Mouse (Mus musculus): ENCODE measurements around the gene Zfp131. TPM values are rescaled to one million over a fixed set of nuclear protein-coding genes. Genes with fewer than 3 reads are reported as not detected.

Gene Zfp131
- polyA plus RNA-seq, 1 experiment = 6.5 TPM

DNA sequence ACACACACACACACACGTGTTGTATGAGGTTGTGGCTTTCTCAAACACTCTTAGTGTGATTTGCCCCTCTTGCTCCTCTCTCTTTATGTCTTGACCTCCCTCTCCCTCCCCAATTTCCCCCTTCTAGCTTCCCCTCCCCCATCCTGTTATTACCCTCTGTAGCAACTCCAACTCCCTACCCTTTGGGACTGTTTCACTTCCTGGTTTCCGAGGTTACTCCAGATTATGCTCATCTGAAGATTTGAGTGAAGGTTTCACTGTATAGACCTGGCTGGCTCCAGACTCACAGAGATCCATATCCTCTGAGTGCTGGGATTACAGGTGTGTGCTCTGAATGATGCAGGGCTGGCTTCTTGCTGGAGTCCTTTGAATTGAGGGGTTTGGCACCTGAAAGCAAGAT lies 18.2 kb upstream of the Zfp131 start:
- TF ChIP-seq CTCF (IDR thresholded peaks at IDR 0.05; ENCODE audit: insufficient read depth, low read length) = no peak
- TF ChIP-seq POLR2A (IDR thresholded peaks at IDR 0.05; ENCODE audit: borderline replicate concordance, extremely low read depth, low read depth, low read length) = no peak
- no peak for DNase-seq
- WGBS = 57% methylated on average over 2 of the region's 2 CpGs
- Histone ChIP-seq H3K4me1 (ENCODE audit: control insufficient read depth, insufficient read depth, low read length) (no peaks in the 10 kb centered on the region), H3K4me3 (replicated peaks; ENCODE audit: extremely low read depth, low read depth, low read length) (no peak overlapping the region)

DNA sequence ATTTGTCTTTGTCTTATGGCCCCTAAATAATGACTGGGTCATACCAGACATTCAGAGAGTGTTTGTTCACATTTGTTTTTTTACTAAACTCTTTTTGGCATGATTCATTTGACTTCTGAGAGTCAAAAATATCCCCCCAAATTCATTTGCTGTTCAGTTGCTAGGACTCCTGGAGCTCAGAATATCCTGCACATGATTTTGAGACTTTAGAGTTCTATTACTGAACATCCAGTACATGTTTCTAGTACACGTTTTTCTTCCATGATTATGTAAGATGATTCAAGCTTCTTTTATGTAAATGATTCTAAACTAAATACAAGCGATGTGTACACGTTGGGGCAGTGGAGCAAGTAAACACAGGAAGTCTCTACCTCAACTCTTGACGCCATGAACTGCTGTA lies 7.0 kb upstream of the Zfp131 start:
- no peak for DNase-seq
- 28% methylated on average over 4 of the region's 4 CpGs for WGBS
- Histone ChIP-seq H3K4me1 (ENCODE audit: control insufficient read depth, insufficient read depth, low read length) (no peaks in the 10 kb centered on the region; the same call in 1 of the 2 replicates), H3K4me3 (replicated peaks; ENCODE audit: extremely low read depth, low read depth, low read length) (no peak overlapping the region)
- TF ChIP-seq POLR2A (IDR thresholded peaks at IDR 0.05; ENCODE audit: borderline replicate concordance, extremely low read depth, low read depth, low read length) (no peak), CTCF (IDR thresholded peaks at IDR 0.05; ENCODE audit: insufficient read depth, low read length) (no peak)

DNA sequence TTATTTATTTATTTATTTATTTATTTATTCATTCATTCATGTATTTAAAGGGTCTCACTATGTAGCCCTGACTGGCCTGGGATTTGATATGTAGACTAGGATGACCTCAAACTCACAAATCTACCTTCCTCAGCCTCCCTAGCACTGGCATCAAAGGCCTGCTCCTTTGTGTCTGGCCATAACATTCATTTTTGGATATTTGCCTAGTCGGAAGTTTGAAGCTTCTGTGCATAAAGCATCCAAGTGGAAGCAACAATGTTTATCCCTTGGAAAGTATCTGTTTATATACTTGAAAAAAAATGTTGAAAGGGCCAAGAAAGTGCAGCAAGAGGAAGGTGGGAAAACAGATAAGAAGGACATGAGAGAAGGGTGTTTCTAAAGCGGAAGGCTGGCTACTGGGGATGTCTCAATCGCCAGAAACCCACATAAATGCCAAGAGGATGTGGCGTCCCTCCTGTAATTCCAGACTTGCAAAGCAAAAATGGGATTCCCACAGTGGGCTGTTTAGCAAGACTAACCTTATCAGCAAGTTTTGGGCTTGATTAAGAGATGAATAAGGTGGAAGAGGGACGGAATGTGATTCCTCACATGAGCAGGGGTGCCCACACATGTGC lies 2.2 kb upstream of the Zfp131 start:
- 44% methylated on average over 5 of the region's 5 CpGs for WGBS
- no peak for TF ChIP-seq CTCF (IDR thresholded peaks at IDR 0.05; ENCODE audit: insufficient read depth, low read length)
- no peak for TF ChIP-seq POLR2A (IDR thresholded peaks at IDR 0.05; ENCODE audit: borderline replicate concordance, extremely low read depth, low read depth, low read length)
- DNase-seq = no peak
- Histone ChIP-seq H3K4me1 (ENCODE audit: control insufficient read depth, insufficient read depth, low read length) (peaks cover 9% of the 10 kb centered on the region), H3K4me3 (replicated peaks; ENCODE audit: extremely low read depth, low read depth, low read length) (no peak overlapping the region)

DNA sequence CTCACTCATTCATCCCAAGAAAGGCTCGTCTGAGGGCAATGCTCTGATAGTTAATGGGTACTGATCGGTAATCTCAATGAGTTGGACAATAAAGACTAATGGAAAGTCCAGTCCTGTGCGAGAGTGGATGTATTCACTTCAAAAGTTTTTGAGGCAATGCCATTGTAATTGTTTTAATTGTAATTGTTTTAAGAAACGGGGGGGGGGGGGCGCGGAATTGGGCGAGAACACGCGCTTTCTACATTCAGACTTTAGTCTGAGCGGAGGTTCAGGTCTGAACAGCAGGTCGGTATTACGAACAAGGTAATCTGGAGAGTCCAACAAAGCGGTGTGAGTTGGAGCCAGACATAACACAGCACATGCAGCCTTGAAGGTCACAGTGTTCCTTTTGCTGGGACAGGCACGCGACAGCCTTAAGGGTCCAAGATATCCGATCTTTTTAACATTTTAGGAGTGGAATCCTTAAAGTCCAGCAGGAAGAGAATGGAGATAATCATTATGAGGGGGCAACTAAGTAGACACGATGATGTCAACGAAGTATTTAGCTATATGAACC lies 969 bp upstream of the Zfp131 start:
- Histone ChIP-seq H3K4me3 (replicated peaks; ENCODE audit: extremely low read depth, low read depth, low read length) (peak overlapping the region; percentile 99), H3K4me1 (ENCODE audit: control insufficient read depth, insufficient read depth, low read length) (peaks cover 9% of the 10 kb centered on the region)
- WGBS = 5% methylated on average over 18 of the region's 18 CpGs
- TF ChIP-seq POLR2A (IDR thresholded peaks at IDR 0.05; ENCODE audit: borderline replicate concordance, extremely low read depth, low read depth, low read length) = no peak
- TF ChIP-seq CTCF (IDR thresholded peaks at IDR 0.05; ENCODE audit: insufficient read depth, low read length) = no peak
- no peak for DNase-seq

- DNase-seq = no peak
- WGBS = under 1% methylated on average over 56 of the region's 66 CpGs
- Histone ChIP-seq H3K4me1 (ENCODE audit: control insufficient read depth, insufficient read depth, low read length) (peaks cover 9% of the 10 kb centered on the region), H3K4me3 (replicated peaks; ENCODE audit: extremely low read depth, low read depth, low read length) (peak overlapping the region; percentile 60)
- TF ChIP-seq CTCF (IDR thresholded peaks at IDR 0.05; ENCODE audit: insufficient read depth, low read length) = no peak
- 0 out of 2 replicates have a peak, but pooled peaks have one; percentile 3 for TF ChIP-seq POLR2A (IDR thresholded peaks at IDR 0.05; ENCODE audit: borderline replicate concordance, extremely low read depth, low read depth, low read length)
These were observed 605 bp downstream of the Zfp131 start for GRCm38 (mm10) chr13:119789851-119790717.

- WGBS = 79% methylated on average over 4 of the region's 4 CpGs
- no peak for TF ChIP-seq CTCF (IDR thresholded peaks at IDR 0.05; ENCODE audit: insufficient read depth, low read length)
- TF ChIP-seq POLR2A (IDR thresholded peaks at IDR 0.05; ENCODE audit: borderline replicate concordance, extremely low read depth, low read depth, low read length) = no peak
- H3K4me1 ChIP-seq (ENCODE audit: control insufficient read depth, insufficient read depth, low read length) = no peaks in the 10 kb centered on the region
- H3K4me3 ChIP-seq (replicated peaks; ENCODE audit: extremely low read depth, low read depth, low read length) = no peak overlapping the region
- DNase-seq = no peak
These were observed 7.1 kb downstream of the Zfp131 start for GRCm38 (mm10) chr13:119783581-119783980.

GRCm38 (mm10) chr13:119768541-119768940 lies 22.1 kb downstream of the Zfp131 start:
- TF ChIP-seq CTCF (IDR thresholded peaks at IDR 0.05; ENCODE audit: insufficient read depth, low read length) (no peak), POLR2A (IDR thresholded peaks at IDR 0.05; ENCODE audit: borderline replicate concordance, extremely low read depth, low read depth, low read length) (no peak)
- Histone ChIP-seq H3K4me3 (replicated peaks; ENCODE audit: extremely low read depth, low read depth, low read length) (no peak overlapping the region), H3K4me1 (ENCODE audit: control insufficient read depth, insufficient read depth, low read length) (no peaks in the 10 kb centered on the region)
- no peak for DNase-seq
- WGBS = 60% methylated on average over 6 of the region's 6 CpGs

GRCm38 (mm10) chr13:119766480-119766879 lies 24.2 kb downstream of the Zfp131 start:
- DNase-seq = no peak
- Histone ChIP-seq H3K4me1 (ENCODE audit: control insufficient read depth, insufficient read depth, low read length) (no peaks in the 10 kb centered on the region), H3K4me3 (replicated peaks; ENCODE audit: extremely low read depth, low read depth, low read length) (no peak overlapping the region)
- no peak for TF ChIP-seq CTCF (IDR thresholded peaks at IDR 0.05; ENCODE audit: insufficient read depth, low read length)
- no peak for TF ChIP-seq POLR2A (IDR thresholded peaks at IDR 0.05; ENCODE audit: borderline replicate concordance, extremely low read depth, low read depth, low read length)
- WGBS = 69% methylated on average over 7 of the region's 7 CpGs

- DNase-seq = no peak
- Histone ChIP-seq H3K4me1 (ENCODE audit: control insufficient read depth, insufficient read depth, low read length) (peaks cover 4% of the 10 kb centered on the region), H3K4me3 (replicated peaks; ENCODE audit: extremely low read depth, low read depth, low read length) (no peak overlapping the region)
- 46% methylated on average over 5 of the region's 5 CpGs for WGBS
- TF ChIP-seq POLR2A (IDR thresholded peaks at IDR 0.05; ENCODE audit: borderline replicate concordance, extremely low read depth, low read depth, low read length) = no peak
- no peak for TF ChIP-seq CTCF (IDR thresholded peaks at IDR 0.05; ENCODE audit: insufficient read depth, low read length)
These were observed 33.9 kb downstream of the Zfp131 start for GRCm38 (mm10) chr13:119756831-119757230.
